Mouse (Mus musculus) hindbrain, postnatal 0 days (tissue): Measurements from ENCODE around the gene Dgkh. TPM values are rescaled to one million over a fixed set of nuclear protein-coding genes. Genes with fewer than 3 reads are reported as not detected.

Experiments
- ATAC-seq: fragments of 200-750 bp; cut with Nextera tagmentation; 2 replicates; pipeline ENCODE4 v1.8.0; 2017; ENCODE audit warnings: mild to moderate bottlenecking, moderate TSS enrichment, moderate library complexity
- DNase-seq: peaks from one replicate; pipeline ENCODE4 v3.0.0-alpha.2; 2015; ENCODE audit warnings: low spot score
- H3K27ac ChIP-seq: fragments of 300-500 bp; sonication (generic); 2 replicates; pipeline ENCODE4 v1.5.1; 2014; ENCODE audit warnings: mild to moderate bottlenecking
- H3K27me3 ChIP-seq: fragments of 300-500 bp; sonication (generic); 2 replicates; pipeline ENCODE4 v1.6.1; 2014; ENCODE audit warnings: low read length, mixed read lengths; ENCODE audit not compliant: insufficient read depth
- H3K36me3 ChIP-seq: fragments of 300-500 bp; sonication (generic); 2 replicates; pipeline ENCODE4 v1.6.1; 2014; ENCODE audit warnings: low read length, mixed read lengths; ENCODE audit not compliant: insufficient read depth
- H3K4me1 ChIP-seq: fragments of 300-500 bp; sonication (generic); 2 replicates; pipeline ENCODE4 v1.6.1; 2014; ENCODE audit warnings: antibody characterized with exemption, low read length, mixed read lengths; ENCODE audit not compliant: insufficient read depth
- H3K4me2 ChIP-seq: fragments of 300-500 bp; sonication (generic); 2 replicates; pipeline ENCODE4 v1.6.1; 2014; ENCODE audit warnings: low read depth, mild to moderate bottlenecking, low read length, moderate library complexity, mixed read lengths
- H3K4me3 ChIP-seq: fragments of 300-500 bp; sonication (generic); 2 replicates; pipeline ENCODE4 v1.5.1; 2014; ENCODE audit warnings: low read length
- H3K9ac ChIP-seq: fragments of 300-500 bp; sonication (generic); replicated peaks from 2 replicates; pipeline ENCODE4 v1.6.1; 2014; ENCODE audit warnings: mild to moderate bottlenecking, low read length, moderate library complexity, mixed read lengths
- H3K9me3 ChIP-seq: fragments of 300-500 bp; sonication (generic); 2 replicates; pipeline ENCODE4 v1.6.1; 2016; ENCODE audit warnings: low read length, mixed read lengths
- CTCF ChIP-seq: IDR thresholded peaks from 2 replicates; pipeline ENCODE4 v1.5.1; 2016; ENCODE audit warnings: antibody characterized with exemption, control low read depth, low read depth
- WGBS: fragments of 180-500 bp; shearing (Covaris S2); extraction: QIAGEN DNeasy Blood & Tissue Kit; methylation state at CpG from one replicate; pipeline ENCODE4 v1.1.7; 2014; 5-methylcytosine and 5-hydroxymethylcytosine counted together
- polyA plus RNA-seq: library from polyadenylated mRNA; unstranded; fragments of >200 nt; fragmentation: Nextera tagmentation; extraction: Ambion mirVana; gene quantifications from 2 replicates; pipeline ENCODE4 v1.2.1, GENCODE M21; 2015
- total RNA-seq: library from RNA; depleted of rRNA; stranded (reverse); fragments of >200 nt; gene quantifications from 2 replicates; pipeline ENCODE4 v1.2.3, GENCODE M21; 2014

The Dgkh gene
- total and polyA plus RNA-seq, 2 experiments from 2014 or later = 2.1 to 9.0 TPM

- Histone ChIP-seq H3K27ac (no peak overlapping the region), H3K4me3 (no peak overlapping the region), H3K9ac (no peak overlapping the region), H3K4me2 (no peak overlapping the region), H3K4me1 (no peaks in the 10 kb centered on the region), H3K9me3 (no peaks in the 10 kb centered on the region), H3K36me3 (no peaks in the 10 kb centered on the region), H3K27me3 (no peaks in the 10 kb centered on the region)
- TF ChIP-seq CTCF = no peak
- no peak for ATAC-seq
- no peak for DNase-seq
- 82% methylated on average over 5 of the region's 5 CpGs for WGBS
Measured at GRCm38 (mm10) chr14:78691926-78692487, 40.6 kb downstream of the Dgkh start.

GRCm38 (mm10) chr14:78690883-78691282 is 41.7 kb downstream of the Dgkh start:
- H3K9ac ChIP-seq = no peak overlapping the region
- ATAC-seq = no peak
- no peaks in the 10 kb centered on the region for H3K27me3 ChIP-seq
- H3K9me3 ChIP-seq = no peaks in the 10 kb centered on the region
- no peak for DNase-seq
- 73% methylated on average over 1 of the region's 1 CpGs for WGBS
- TF ChIP-seq CTCF = no peak
- no peak overlapping the region for H3K4me2 ChIP-seq
- no peaks in the 10 kb centered on the region for H3K4me1 ChIP-seq
- H3K4me3 ChIP-seq = no peak overlapping the region
- no peaks in the 10 kb centered on the region for H3K36me3 ChIP-seq
- no peak overlapping the region for H3K27ac ChIP-seq

GRCm38 (mm10) chr14:78690387-78690786 is 42.2 kb downstream of the Dgkh start:
- DNase-seq (no peak), ATAC-seq (no peak)
- TF ChIP-seq CTCF = no peak
- no peak overlapping the region for H3K9ac ChIP-seq
- no peaks in the 10 kb centered on the region for H3K9me3 ChIP-seq
- 77% methylated on average over 4 of the region's 4 CpGs for WGBS
- H3K4me1 ChIP-seq = no peaks in the 10 kb centered on the region
- H3K4me2 ChIP-seq = no peak overlapping the region
- no peaks in the 10 kb centered on the region for H3K36me3 ChIP-seq
- H3K27ac ChIP-seq = no peak overlapping the region
- H3K4me3 ChIP-seq = no peak overlapping the region
- no peaks in the 10 kb centered on the region for H3K27me3 ChIP-seq

- WGBS = 92% methylated on average over 9 of the region's 9 CpGs
- Histone ChIP-seq H3K4me2 (no peak overlapping the region), H3K9me3 (no peaks in the 10 kb centered on the region), H3K4me1 (no peaks in the 10 kb centered on the region), H3K27me3 (no peaks in the 10 kb centered on the region), H3K4me3 (no peak overlapping the region), H3K27ac (no peak overlapping the region), H3K36me3 (no peaks in the 10 kb centered on the region), H3K9ac (no peak overlapping the region)
- ATAC-seq = no peak
- no peak for TF ChIP-seq CTCF
- no peak for DNase-seq
Measured at GRCm38 (mm10) chr14:78689950-78690349, 42.6 kb downstream of the Dgkh start.

GRCm38 (mm10) chr14:78687716-78688115 is 44.9 kb downstream of the Dgkh start:
- Histone ChIP-seq H3K27ac (no peak overlapping the region), H3K9me3 (no peaks in the 10 kb centered on the region), H3K36me3 (no peaks in the 10 kb centered on the region), H3K4me1 (no peaks in the 10 kb centered on the region), H3K27me3 (no peaks in the 10 kb centered on the region), H3K4me3 (no peak overlapping the region), H3K9ac (no peak overlapping the region), H3K4me2 (no peak overlapping the region)
- DNase-seq = no peak
- ATAC-seq = no peak
- 74% methylated on average over 4 of the region's 4 CpGs for WGBS
- no peak for TF ChIP-seq CTCF

GRCm38 (mm10) chr14:78686701-78687100 is 45.9 kb downstream of the Dgkh start:
- ATAC-seq (no peak), DNase-seq (no peak)
- Histone ChIP-seq H3K36me3 (no peaks in the 10 kb centered on the region), H3K4me2 (no peak overlapping the region), H3K4me3 (no peak overlapping the region), H3K9me3 (no peaks in the 10 kb centered on the region), H3K4me1 (no peaks in the 10 kb centered on the region), H3K27ac (no peak overlapping the region), H3K9ac (no peak overlapping the region), H3K27me3 (no peaks in the 10 kb centered on the region)
- no peak for TF ChIP-seq CTCF
- WGBS = 94% methylated on average over 6 of the region's 6 CpGs

- Histone ChIP-seq H3K9ac (no peak overlapping the region), H3K9me3 (no peaks in the 10 kb centered on the region), H3K4me2 (no peak overlapping the region), H3K4me3 (no peak overlapping the region), H3K4me1 (no peaks in the 10 kb centered on the region), H3K27ac (no peak overlapping the region), H3K27me3 (no peaks in the 10 kb centered on the region), H3K36me3 (no peaks in the 10 kb centered on the region)
- 78% methylated on average over 4 of the region's 4 CpGs for WGBS
- DNase-seq (no peak), ATAC-seq (no peak)
- TF ChIP-seq CTCF = no peak
Measured at GRCm38 (mm10) chr14:78684171-78684570, 48.4 kb downstream of the Dgkh start.
